Mouse (Mus musculus) neutrophil, adult 83 days (primary cell): ENCODE data around the gene Hmcn1. TPM values are rescaled to one million over a fixed set of nuclear protein-coding genes. Genes with fewer than 3 reads are reported as not detected.

Experiments
- total RNA-seq, 2 experiments: library from RNA; stranded (reverse); gene quantifications; one replicate each; pipeline ENCODE4 v1.2.4; 2023

Gene Hmcn1
- not detected for total RNA-seq

DNA sequence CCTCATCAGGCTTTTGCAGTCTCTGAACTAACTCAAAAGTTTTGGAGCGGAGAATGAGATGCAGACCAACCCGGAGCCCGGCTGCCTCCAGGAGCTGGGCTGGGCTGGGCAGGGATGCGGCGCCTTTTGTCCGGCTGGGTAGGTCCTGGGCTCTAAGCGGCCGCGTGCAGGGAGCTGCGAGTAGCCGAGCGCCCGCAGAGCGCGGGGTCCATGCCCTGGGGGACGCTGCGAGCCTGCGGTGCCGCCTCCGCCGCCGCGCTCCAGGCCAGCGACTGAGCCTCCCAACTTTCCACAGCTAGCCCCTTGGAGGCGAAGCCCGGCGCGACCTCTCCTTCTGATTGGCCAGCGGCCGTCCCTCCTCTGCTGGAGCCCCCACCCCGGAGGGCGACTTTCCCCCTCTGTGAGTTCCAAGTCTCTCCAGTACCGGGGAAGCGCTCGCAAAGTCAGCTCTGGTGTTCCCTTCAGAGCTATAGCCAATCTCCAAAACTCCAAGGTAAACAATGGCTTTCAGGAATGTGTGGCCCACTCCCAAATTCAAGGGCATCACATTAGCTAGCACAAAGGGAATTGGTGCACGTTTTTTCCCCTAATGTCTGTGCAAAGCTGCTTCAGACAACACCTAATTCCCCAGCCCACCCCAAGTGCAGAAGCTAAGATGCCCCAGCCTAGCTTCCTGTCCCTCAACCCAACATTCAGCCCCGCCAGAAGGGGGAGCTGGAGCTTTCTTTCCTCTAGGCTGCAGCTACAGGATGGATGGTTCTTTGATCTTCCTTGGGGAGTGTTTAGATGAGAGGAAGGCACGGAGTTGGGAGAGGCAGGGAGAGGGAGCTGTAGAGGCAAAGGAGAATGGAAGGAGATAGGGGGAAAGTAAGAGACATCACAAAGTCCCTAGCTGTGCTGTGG lies at the start of gene Hmcn1:
Gene Hmcn1 (minus strand): TSS at position 274 of the 903 bp plus-strand sequence.

Other genes starting within 250 kb of the Hmcn1 start
- gene Gm47985, start 189.1 kb upstream of the Hmcn1 start, total RNA-seq: not detected
- gene Gm8947, start 198.9 kb upstream of the Hmcn1 start, total RNA-seq: under 1 TPM in 1 of 2 experiments, not detected in 1; 0.66 TPM
- gene Gm47995, start 205.0 kb upstream of the Hmcn1 start, total RNA-seq: under 1 TPM in 1 of 2 experiments, not detected in 1; 0.39 TPM
- not detected for gene 3110040M04Rik, start 210.7 kb upstream of the Hmcn1 start, total RNA-seq
- not detected for gene Gm47996, start 216.7 kb upstream of the Hmcn1 start, total RNA-seq